Mouse (Mus musculus) brain, embryonic 18.5 days (tissue): ENCODE results near the gene Spon1.

Source experiments
- DNase-seq: peaks from one replicate; pipeline ENCODE4 v3.0.0-alpha.2; 2012; ENCODE audit warnings: low read depth, low spot score

The Spon1 gene

GRCm38 (mm10) chr7:113765667-113766497, at the start of gene Spon1:
Spon1 (plus strand) TSS chr7:113765998.
- peak; percentile 47 for DNase-seq

GRCm38 (mm10) chr7:113721994-113722393, 43.8 kb upstream of the Spon1 start:
- DNase-seq = no peak

- no peak for DNase-seq
Observed at GRCm38 (mm10) chr7:113723905-113724304, 41.9 kb upstream of the Spon1 start.

- DNase-seq = no peak
Observed at GRCm38 (mm10) chr7:113727999-113728713, 37.6 kb upstream of the Spon1 start.

GRCm38 (mm10) chr7:113728926-113729325, 36.9 kb upstream of the Spon1 start:
- DNase-seq = no peak

GRCm38 (mm10) chr7:113730406-113731247, 35.2 kb upstream of the Spon1 start:
- no peak for DNase-seq

- DNase-seq = no peak
Observed at GRCm38 (mm10) chr7:113737790-113738362, 27.9 kb upstream of the Spon1 start.

- no peak for DNase-seq
Observed at GRCm38 (mm10) chr7:113739181-113739580, 26.6 kb upstream of the Spon1 start.

GRCm38 (mm10) chr7:113742644-113743043, 23.2 kb upstream of the Spon1 start:
- no peak for DNase-seq

- no peak for DNase-seq
Observed at GRCm38 (mm10) chr7:113743982-113744381, 21.8 kb upstream of the Spon1 start.

GRCm38 (mm10) chr7:113756616-113757015, 9.2 kb upstream of the Spon1 start:
- DNase-seq = no peak

GRCm38 (mm10) chr7:113759212-113759611, 6.6 kb upstream of the Spon1 start:
- DNase-seq = peak; percentile 39

GRCm38 (mm10) chr7:113765133-113765532, 665 bp upstream of the Spon1 start:
- no peak for DNase-seq

- no peak for DNase-seq
Observed at GRCm38 (mm10) chr7:113766498-113766941, 722 bp downstream of the Spon1 start.

- no peak for DNase-seq
Observed at GRCm38 (mm10) chr7:113767546-113767945, 1.7 kb downstream of the Spon1 start.

GRCm38 (mm10) chr7:113768174-113768935, 2.6 kb downstream of the Spon1 start:
- no peak for DNase-seq

- no peak for DNase-seq
Observed at GRCm38 (mm10) chr7:113769281-113769680, 3.5 kb downstream of the Spon1 start.

- DNase-seq = no peak
Observed at GRCm38 (mm10) chr7:113772135-113772534, 6.3 kb downstream of the Spon1 start.

- DNase-seq = no peak
Observed at GRCm38 (mm10) chr7:113773436-113773835, 7.6 kb downstream of the Spon1 start.

GRCm38 (mm10) chr7:113774039-113774438, 8.2 kb downstream of the Spon1 start:
- DNase-seq = no peak

- DNase-seq = no peak
Observed at GRCm38 (mm10) chr7:113774906-113775305, 9.1 kb downstream of the Spon1 start.
